Mouse (Mus musculus) adrenal gland, adult 2 months (tissue): Measurements from ENCODE around the gene Mrps17. TPM values are rescaled to one million over a fixed set of nuclear protein-coding genes. Genes with fewer than 3 reads are reported as not detected.
A peak's percentile ranks its signal among the peaks of the same experiment; 100 is the strongest.
"Not testable (repeated sequence)": the region's sequence is repeated elsewhere in the genome, so short reads cannot be mapped to it uniquely, and the experiment has no call there.

Source experiments
- DNase-seq: peaks from one replicate; pipeline ENCODE4 v3.0.0; 2021
- long read RNA-seq: library from polyadenylated mRNA; stranded (forward); transcript quantifications from one replicate; pipeline ENCODE4 v2.0.0, GENCODE M21; 2021
- polyA plus RNA-seq: library from polyadenylated mRNA; depleted of rRNA; stranded (reverse); fragments of >200 nt; gene quantifications from 2 replicates; pipeline ENCODE4 v1.2.3, GENCODE M21; 2012; rRNA removed
- total RNA-seq, 2 experiments: library from RNA; stranded (reverse); gene quantifications; 2 replicates each; pipeline ENCODE4 v1.2.3; 2021

The Mrps17 gene
- total RNA-seq, result 10 to 100 TPM; 88.0 to 94.4 TPM
- polyA plus RNA-seq, result 52.1 and 61.4 TPM in 2 replicates
- long read RNA-seq, full-length matches to known transcripts, result 78 of 104 reads
- long read RNA-seq, partial matches to known transcripts, result 4 of 104 reads
- long read RNA-seq, other reads (novel, unspliced or antisense), result 22 of 104 reads

DNA sequence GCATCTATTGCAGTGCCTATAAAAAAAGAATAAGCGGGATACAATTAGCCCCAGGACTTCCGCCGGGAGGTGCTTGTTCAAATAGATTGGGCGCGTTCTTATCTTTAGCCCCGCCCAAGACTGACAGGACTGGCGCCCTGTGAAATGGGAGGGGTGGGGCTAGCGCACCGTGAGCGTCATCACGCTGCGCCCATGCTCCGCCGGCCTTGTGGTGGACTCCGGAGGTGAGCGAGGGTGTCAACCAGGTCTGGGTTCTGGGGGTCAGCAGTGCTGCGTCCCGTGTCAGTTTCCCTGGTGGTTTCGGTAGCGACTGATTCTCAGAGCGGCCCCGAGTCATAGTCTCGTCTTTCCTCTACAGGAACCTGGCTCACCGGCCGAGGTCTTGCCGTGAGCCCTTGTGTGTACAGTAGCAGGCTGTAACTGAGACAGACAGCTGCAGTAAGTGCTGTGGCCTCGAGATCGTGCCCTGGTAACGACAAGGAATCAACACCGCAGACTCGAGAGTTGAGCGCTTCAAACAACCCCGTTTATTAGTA is at the start of gene Mrps17:
TSS of gene Mrps17 (plus strand) at position 172 of the 536 bp plus-strand sequence.
- peak; percentile 95 for DNase-seq

DNA sequence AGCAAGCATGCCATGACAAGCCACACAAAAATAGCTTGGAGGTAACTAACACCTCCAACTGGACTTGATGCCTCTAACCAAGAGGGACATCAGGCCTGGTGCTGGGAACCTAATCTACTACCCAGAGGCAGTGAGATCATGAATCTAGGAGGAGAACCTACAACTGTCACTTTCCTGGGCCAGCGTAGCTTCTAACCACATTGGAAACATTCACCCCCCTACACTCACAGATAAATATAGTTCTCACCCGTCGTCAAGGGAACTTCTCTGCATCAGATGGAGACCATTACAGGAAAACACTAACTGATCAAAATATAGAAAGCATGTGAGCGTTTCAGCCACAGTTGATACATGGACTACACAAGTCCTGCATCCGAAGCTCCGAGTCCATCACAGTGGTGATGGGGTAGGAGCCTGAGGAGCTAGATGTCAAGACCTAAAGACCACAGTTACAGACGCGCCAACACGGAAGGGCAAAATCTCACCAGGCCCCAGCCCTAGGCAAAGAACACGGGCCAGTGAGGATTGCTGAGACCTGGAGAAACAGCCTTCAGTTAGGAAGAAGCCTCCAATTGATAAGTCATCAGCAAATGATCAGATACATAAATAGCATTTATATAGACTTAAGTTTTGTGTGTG is 48.9 kb upstream of the Mrps17 start:
- no peak for DNase-seq

DNA sequence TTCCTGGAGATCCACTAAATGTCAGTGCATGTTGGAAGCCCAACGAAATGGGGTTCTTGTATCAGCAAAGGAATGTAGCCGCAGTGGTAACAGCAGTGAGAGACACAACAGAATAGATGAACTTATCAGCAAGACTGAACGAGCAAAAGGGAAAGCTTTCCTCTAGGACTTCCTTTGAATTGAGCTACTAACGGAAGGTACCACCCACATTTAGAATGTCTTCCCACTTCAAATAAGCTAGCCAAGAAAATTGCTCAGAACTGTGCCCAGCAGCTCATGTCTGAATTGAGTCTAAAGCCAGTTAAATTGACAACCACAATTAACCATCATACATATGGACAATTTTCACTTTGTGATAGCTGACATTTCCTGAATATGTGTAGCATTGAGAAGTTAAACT is 47.4 kb upstream of the Mrps17 start:
- no peak for DNase-seq

DNA sequence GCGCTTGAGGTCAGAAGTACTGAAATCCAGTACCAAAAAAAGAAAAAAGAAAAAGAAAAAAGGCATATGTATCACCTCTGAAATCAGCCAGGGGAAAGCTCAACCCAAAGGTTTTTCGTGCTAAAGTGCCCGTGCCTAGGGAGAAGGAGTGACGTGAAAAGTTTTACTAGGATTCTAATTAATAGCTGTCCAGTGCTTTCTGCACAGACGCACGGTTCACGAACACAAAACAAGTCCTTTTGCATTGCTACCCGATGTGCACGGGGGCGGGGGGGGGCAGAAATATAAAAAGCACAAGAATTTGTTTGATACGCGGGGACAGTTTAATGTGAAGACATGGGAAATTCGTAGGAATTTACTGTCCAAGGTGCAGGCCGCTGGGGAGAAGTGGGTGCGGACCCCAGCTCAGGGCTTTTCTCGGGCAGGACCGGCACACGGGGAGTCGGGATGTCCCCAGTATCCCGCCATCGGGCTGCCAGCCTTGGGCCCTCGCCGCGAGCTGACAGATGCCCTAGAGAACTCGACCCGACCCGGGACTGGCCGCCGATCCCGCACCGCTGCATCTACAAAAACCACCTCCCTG is 45.8 kb upstream of the Mrps17 start:
- DNase-seq, result no peak

DNA sequence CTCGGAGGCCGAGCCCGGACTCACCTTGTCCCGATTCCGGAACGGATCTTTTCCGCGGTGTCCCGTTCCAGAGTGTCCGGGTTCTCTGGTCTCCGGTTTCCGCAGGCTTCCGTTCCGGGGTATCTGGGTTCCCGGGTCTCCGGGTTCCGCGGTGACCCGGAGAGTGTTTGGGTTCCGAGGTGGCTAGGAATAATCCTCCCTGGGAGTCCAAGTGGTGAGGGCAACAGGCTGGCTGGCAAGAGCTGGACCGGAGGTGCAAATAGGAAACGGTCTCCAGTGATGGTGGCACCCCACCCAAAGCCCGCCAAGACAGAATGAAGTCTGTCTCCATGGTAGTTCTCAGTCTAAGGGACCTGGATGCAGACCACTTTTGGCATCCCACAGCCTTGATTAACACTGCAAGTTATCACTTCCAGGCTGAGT is 45.2 kb upstream of the Mrps17 start, which contains the start of gene Zfp11:
TSS of gene Zfp11 (minus strand) at position 64 of the 423 bp plus-strand sequence.
- peak; percentile 86 for DNase-seq

DNA sequence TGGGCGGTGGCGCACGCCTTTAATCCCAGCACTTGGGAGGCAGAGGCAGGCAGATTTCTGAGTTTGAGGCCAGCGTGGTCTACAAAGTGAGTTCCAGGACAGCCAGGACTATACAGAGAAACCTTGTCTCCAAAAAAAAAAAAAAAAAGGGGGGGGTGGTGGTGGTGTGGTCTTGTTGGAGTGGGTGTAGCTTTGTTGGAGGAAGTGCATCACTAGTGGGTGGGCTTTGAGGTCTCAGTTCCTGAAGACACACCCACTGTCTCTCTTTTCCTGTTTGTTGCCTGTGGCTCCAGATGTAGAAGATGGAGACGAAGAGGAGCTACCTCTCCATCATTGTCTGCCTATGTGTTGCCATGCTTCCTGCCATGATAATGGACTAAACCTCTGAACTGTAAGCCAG is 30.2 kb upstream of the Mrps17 start:
- DNase-seq, result not testable (repeated sequence)

DNA sequence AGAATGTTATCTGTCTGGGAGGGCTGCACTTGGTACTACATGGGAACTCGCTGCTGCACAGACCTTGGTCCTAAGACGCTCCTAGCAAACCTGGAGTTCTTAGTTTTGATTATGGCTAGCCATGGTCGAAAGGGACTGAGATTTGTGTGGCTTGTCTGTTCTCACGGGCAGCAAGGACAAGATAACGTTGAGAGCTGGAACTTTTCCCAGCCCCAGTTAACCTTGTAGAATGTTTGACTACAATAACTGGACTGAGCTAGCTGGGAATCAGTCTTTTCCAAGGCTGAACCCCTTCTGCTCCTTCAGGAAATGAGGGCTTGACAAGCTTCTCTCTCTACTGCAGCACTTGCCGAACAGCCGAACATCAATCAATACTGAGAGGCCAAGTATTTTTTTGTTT is 27.7 kb upstream of the Mrps17 start:
- peak; percentile 81 for DNase-seq

DNA sequence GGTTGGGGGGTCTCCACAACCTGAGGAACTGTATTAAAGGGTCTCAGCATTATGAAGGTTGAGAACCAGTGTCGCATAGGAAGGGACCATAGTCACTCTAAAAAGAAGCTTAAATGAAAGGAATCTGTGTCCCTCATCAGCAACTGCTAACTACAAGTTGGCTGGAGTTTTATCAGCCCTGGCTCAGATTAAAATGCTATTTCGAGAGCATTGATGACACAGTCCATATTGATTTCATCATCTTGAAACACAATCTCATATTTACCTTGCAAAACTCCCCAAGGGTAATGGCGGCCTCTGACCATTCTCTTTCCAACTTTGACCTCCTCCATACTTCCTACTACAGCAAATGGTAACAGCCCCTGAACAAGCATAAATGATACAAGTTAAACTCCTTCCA is 24.8 kb upstream of the Mrps17 start:
- no peak for DNase-seq

DNA sequence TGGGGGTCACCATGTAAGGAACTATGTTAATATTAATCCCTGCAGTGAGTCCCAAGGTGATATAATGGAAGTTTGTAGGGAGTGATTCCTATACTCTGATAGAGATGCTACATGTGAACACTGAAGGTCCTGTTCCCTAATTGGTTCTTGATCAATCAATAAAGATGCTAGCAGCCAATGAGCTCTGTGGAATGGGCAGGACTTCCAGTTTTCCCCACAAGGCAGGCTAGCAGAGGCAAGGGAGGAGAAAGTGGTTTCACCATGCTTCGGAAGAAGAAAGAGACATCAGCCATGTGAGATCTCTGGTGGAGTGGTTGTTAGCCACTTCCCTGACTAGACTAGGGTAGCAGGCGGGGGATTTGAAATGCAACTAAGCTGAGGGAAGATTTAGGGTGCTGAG is 14.8 kb upstream of the Mrps17 start:
- DNase-seq, result no peak

DNA sequence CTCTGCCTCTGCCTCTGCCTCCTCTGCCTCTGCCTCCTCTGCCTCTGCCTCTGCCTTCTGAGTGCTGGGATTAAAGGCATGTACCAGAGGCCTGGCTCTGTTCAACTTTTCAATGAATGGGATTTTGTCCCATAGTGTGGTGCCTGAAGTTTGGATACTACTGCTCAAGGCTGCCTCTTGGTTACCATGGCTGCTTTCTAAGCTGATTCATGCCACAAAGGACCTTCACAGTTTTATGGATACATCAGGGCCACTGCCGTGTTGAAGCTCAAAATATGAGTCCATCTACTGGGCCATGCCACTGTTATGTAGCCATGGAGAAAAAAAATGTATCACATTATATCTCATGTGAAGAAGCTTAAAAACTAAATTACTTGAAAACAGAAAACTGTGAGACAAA is 13.6 kb upstream of the Mrps17 start:
- DNase-seq, result peak; percentile 60

DNA sequence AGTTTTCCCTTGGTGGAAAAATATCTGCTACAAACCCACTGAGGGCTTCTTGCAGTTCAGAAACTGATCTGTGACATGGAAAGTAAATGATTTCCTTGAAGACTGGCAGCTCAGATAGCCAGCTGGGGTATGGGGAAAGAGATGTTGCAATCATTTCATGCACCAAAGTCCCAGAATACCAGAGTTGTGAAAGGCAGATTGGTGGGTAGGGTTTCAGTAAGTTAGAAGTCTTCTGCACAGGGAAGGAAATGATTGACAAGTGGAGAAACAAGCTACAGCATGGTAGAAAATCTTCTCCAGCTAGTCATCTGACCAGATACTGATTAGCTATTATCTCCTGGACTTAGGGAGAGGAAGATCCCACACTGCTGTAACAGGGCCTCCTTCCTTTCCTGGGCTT is 11.9 kb upstream of the Mrps17 start:
- peak; percentile 20 for DNase-seq

DNA sequence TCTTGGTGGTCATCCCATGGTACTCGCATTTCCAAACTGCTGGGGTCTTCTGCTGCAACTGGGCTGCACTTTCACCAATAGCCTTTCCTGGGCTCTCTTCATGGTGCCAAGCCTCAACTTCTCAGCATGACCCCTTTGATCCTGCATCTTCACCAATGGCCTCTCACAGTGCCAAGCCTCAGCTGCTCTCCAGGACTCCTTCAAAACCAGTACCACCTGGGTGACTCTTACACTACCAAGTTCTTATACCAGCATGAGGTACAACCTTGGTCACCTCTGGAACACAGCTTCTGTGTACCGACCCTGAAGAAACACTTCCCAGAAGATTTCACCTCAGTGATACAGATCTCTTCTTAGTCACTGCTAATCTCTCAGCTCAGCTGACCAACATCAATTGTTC is 6.9 kb upstream of the Mrps17 start, which contains the start of gene Sept14:
TSS of gene Sept14 (minus strand) at position 101 of the 400 bp plus-strand sequence.
- no peak for DNase-seq

DNA sequence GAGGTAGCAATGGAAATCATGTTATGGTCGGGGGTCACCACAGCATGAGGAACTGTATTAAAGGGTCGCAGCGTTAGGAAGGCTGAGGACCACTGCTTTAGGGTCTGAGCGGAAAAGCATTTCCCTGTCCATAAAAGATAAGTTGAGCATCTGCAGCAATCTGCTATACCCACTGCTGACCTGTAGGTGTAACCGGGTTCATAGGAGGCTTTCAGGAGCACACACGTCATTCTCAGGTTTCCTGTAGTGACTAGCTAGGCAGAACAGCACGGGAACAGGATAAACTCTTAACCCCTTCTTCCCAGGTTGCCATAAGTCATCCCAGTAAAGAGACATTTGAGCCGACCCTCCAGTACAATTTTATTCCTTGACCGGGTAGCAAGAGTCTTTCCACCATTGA is 1.7 kb downstream of the Mrps17 start:
- no peak for DNase-seq

DNA sequence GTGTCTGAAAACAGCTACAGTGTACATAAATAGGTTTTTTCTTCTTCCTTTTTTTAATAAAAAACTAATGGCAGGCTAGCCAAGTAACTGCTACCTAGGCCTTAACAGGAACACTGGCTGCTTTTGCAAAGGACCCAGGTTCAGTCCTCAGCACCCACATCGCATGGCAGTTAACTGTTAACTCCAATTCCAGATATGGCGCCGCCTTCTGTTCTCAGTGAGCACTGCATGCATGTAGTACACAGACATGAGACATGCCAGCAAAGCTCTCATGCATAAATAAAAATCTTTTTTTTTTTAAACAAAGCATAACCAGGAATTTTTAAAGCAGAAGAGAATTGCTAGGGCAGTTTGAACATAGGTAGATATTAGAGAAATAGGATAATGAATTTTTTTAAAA is 4.9 kb downstream of the Mrps17 start:
- no peak for DNase-seq

DNA sequence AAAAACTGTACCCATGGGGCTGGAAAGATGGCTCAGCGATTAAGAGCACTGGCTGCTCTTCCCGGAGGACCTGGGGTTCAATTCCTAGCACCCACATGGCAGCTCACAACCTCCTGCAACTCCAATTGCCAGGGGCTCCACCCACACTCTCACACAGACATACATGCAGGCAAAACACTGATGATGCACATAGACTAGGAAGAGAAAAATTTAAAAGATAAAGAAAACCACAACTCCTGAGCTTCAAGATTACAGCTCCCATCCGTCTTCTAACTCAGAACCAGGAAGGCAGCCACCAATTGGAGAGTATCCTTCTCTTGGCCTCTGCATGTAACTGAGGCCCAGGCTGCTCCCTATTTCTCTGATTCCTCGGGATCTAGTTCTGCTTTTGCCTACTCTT is 9.0 kb downstream of the Mrps17 start:
- DNase-seq, result no peak

DNA sequence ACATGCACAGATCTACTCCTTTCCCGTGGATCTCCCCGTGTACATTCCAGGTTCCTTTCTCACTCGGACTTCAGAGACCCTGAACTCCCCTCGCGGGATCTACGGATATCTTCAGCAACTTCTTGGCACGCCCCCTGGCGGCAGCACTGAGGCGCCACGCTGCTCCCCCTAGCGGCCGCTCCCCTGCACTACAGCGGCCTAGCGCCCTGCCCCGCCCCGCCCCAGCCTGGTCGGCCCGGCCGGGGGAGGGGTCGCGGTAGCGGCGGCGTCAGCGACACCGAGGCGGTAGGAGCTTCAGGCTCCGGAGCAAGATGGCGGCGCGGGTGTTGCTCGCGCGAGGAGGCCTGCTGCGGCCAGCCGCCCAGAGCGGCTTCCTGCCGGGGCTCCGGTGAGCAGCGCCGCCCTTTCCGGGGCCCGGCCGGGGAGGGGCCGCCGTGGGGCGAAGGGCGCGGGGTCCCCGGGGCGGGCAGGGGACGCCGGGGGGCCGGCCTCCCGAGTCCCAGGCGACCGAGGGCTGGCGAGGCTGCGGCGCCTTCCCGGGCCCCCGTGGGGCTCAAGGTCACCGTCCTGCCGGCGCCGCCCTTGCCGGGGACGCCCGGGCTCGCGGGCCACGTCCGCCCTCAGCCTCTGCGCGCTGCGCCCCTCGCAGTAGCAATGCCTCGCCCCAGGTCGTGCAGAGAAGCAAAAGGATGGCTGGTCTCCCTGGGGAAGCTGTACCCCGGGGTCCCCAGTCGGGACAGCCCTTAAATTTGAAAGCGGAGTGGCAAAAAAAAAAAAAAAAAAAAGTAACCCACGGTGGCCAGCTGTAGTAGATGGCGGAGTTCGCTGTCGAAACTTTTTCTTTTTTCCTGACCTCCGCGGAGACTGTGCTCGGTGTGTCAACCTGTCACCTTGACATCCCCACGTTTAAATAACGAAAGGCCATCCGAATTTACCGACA is 9.8 kb downstream of the Mrps17 start, which contains the start of gene Nipsnap2:
TSS of gene Nipsnap2 (plus strand) at position 230 of the 940 bp plus-strand sequence.
- peak; percentile 96 for DNase-seq

DNA sequence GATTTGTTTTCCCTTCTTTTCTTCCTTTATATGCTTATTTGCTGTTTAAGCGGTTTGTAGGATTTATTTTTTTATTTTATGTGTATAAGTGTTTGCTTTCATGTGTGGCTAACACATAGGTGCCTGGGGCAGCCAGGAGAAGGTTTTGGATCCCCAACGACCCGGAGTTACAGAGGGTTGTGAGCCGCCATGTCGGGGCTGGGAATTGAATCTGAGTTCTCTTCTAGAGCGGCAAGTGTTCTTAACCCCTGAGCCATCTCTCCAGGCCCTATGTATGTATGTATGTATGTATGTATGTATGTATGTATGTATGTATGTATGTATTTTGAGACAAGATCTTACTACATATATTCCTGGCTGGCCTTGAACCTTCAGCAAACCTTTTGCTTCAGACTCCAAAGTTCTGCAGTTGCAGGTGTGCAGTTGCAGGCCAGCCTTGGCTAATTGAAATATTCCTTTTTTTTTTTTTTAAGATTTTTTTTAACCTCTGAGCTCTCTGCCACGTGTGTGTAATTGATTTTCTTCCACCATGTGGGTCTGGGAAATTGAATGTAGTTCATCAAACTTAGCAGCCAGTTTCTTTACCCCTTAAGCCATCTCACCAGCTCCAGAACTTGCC is 10.6 kb downstream of the Mrps17 start:
- peak; percentile 16 for DNase-seq

DNA sequence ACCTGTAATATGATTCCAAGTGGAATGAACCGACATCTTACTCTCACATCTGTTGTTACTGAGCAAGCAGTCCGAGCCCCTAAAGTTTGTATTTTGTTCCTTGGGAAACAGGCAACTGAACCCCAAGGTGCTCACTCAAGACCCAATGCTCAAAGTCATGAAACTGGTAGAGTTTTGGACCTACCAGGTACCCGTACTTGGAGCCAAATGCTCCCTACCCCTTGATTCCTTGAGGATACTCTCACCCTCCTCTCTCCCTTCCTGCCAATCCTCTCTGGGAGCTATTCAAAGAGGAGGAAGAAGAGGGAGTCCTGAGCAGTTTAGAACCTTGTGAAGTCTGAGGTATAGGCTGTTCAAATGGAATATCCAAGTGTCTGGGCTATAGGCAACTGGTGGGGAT is 11.5 kb downstream of the Mrps17 start:
- no peak for DNase-seq

DNA sequence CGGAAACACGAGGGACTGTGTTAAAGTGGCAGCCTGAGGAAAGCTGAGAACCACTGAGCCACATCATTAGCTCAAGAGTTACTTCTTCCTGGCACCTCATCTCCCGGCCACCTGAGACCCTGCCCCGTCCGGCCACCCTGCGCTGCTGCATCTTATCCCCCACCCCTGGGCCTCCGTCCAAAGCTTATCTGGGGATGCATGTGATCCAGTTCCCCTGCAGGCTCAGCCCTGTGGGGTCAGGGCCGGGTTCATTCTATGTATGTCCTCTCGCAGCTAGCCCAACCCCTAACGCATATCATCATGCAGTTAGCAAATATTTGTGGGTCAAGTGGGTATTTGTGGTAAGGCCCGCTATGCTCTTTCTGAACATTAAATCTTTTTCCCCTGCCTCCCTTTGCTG is 14.0 kb downstream of the Mrps17 start:
- no peak for DNase-seq

DNA sequence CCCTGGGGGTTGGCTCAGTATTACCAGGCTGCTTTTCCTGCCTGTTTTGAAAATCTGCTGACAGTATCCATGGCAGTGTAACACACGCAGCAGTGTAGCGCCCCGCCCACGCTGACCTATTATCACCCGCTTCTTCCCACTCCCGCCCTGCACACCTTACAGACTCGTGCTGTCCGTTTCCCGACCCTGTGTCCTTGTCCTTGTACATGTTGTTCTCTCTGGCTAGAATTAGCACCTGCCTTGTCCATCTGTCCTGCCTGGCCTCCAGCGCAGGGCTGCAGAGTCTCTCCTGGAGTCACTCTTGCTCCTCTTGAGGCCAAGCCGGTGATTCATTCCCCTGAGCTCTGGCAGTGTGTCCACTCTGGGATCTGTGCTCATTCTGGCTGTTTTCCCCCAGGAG is 15.0 kb downstream of the Mrps17 start:
- peak; percentile 76 for DNase-seq

DNA sequence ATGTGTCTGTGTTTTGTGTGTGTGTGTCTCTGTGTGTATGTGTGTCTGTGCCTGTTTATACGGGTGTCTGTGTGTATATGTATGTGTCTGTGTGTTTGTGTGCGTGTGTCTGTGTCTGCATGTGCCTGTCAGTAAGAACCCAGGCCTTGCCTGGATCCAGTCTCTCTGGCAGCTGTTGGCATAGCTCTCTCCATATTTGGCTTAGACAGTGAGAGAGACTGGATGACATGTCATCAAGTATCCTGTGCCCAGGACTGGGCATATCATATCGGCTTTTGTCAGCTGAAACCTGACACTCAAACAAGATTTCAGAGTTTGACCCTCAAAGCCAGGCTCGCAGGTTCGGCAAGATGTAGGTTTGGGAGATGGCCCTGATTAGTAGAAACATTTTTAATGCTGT is 15.7 kb downstream of the Mrps17 start:
- no peak for DNase-seq

DNA sequence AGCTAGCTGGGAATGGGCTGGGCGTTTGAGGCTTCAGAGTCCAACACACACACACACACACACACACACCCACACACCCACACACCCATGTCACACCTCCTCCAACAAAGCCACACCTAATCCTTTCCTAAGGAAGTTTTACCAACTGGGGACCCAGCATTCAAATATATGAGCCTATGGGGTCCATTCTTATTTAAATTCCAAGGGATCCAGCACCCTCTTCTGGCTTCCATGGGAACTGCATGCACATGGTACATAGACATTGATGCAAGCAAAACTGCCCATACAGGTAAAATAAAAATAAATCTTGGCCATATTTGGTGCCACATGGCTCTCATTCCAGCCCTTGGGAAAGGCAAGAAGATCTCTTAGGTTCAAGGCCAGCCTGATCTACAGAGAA is 25.7 kb downstream of the Mrps17 start:
- DNase-seq, result peak; percentile 23
